Mouse (Mus musculus): ENCODE measurements around the gene Celsr2.

Gene Celsr2

GRCm38 (mm10) chr3:108378875-108379663 lies 36.3 kb downstream of the Celsr2 start:
- no peak for DNase-seq (ENCODE audit: low read depth)

DNA sequence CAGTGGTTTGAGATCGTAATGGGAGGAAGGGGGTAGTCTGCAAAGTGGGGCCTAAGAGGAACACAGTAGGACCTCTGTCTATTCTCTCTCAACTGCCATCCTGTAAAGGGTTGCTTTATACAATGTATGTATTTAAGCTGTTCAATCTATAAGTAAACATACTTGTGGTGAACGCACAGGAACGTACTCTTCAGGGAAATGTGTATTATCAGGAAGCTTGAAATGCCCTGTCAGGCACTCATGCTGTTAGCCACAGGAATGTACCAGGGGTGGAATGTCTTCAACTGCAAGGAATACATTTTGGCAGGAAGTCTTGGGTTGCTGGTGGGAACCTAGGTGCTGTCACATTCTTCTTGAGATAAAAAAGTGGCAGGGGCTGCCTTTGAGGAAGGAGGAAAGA lies 42.7 kb downstream of the Celsr2 start:
- no peak for DNase-seq (ENCODE audit: low read depth)

DNA sequence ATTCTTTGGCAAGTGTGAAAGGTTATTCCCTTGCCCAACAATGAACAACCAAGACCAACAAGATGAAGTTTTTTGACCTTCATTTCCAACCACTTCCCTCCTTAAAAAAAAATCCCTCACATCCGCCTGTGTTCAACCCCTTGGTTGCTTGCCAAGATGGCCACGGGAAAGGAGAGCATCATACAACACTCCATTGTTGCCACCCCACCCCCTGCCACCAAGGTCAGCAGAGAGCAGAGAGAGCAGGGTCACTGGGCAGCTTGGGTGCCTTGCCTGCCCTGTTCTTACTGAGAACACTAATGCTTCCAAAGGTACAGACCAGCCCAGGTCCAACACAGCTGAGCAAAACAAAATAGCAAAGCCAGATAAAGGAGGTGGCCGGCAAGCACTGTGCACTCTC lies 43.1 kb downstream of the Celsr2 start:
- DNase-seq (ENCODE audit: low read depth): no peak

- no peak for DNase-seq (ENCODE audit: low read depth)
Observed at GRCm38 (mm10) chr3:108368721-108369120, 46.6 kb downstream of the Celsr2 start.

DNA sequence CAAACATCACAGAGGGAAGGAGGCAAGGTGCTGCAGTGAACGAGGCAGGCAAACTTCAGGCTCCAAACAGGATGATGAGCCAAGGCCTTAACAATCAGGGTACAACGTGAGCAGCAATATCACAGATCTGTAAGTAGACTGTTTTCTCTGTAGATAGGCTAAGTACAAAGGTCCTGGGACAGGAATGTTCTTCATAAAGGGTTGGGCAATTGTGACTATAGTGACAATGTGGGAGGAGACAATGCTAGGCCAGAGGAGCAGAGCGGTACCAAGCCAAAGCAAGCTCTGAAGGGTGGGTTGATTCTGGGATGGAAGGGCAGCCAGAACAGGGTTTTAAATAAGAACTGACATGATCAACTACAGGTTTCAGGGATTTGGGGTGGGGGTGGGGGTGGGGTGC lies 47.5 kb downstream of the Celsr2 start:
- no peak for DNase-seq (ENCODE audit: low read depth)

DNA sequence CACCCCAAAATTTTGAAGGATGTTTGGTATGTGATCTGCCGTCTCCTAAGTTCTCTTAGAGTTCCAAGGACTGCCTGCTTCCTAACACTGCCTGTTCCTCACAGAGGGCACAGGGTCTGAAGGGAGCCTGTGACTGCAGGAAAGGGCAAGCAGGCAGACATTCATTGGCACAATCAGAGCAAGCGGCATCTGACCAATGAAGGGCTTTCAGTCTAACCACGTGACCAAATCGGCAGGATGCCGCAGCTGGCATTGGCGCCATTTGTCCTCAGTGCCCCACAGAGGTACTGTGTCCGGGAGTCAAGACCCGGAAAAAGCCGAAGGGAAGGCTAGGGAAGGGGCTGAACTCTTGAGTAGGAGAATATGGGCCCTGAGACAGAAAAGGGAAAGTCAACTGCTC lies 48.2 kb downstream of the Celsr2 start:
- no peak for DNase-seq (ENCODE audit: low read depth)

GRCm38 (mm10) chr3:108364270-108364995 lies 50.9 kb downstream of the Celsr2 start, which contains the start of gene Mybphl:
TSS of gene Mybphl (plus strand) at chr3:108364911.
- no peak for DNase-seq (ENCODE audit: low read depth)

DNA sequence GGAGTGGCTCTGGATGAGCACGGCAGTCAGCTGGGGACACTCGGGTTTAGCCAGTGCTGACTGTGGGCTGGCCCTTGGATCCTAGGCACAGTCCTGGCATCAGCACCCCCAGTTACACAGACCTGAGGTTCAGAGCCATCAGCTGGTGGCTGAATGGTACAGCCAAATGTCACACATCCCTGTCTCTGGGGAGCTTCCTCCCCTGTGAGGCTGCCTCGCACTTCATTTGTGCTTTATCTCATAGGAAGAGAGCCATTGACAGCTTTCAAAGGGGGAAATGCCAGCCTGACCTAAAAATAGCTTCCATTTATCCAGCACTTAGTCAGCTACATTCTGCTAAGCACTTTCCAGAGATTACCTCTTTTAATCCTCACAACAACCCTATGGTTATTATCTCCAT lies 51.7 kb downstream of the Celsr2 start:
- no peak for DNase-seq (ENCODE audit: low read depth)

GRCm38 (mm10) chr3:108360894-108361293 lies 54.5 kb downstream of the Celsr2 start:
- DNase-seq (ENCODE audit: low read depth): no peak

GRCm38 (mm10) chr3:108358445-108358844 lies 56.9 kb downstream of the Celsr2 start:
- DNase-seq (ENCODE audit: low read depth): no peak

DNA sequence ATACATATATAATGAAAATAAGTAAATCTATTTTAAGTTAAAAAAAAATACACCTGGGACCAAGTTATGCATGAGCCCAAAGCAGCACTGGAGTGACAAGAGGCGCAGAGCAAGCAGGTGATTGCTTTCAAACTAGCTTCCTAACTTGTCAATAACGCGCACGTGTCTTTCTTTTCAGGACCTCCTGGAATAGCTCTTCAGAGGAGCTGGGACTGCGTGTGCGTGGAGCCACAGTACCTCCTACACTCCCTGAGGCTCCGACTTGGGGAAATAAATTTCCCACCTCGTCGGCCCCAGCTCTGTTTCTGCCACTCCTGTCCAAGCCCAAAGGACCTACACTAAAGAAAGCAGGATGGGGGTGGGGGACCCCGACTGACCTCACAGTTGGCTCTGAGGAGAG lies 58.3 kb downstream of the Celsr2 start:
- no peak for DNase-seq (ENCODE audit: low read depth)

- no peak for DNase-seq (ENCODE audit: low read depth)
Observed at GRCm38 (mm10) chr3:108355245-108355644, 60.1 kb downstream of the Celsr2 start.

DNA sequence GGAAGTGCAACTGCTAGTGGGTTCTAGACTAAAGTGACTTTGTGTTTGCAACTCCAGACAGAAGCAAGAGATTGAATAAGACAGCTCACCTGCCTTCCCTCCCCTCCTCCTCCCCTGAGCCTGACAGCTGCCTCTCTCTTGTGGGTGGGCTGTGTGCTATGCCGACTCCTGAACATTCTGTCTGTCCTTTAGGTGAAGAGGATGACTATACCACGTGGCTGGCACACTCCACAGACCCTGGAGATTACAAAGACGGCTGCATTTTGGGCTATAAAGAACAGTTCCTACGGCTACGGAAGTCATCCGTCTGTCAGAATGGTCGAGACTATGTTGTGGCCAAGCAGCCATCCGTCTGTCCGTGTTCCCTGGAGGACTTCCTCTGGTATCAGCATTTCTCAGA lies 67.0 kb downstream of the Celsr2 start:
- no peak for DNase-seq (ENCODE audit: low read depth)

DNA sequence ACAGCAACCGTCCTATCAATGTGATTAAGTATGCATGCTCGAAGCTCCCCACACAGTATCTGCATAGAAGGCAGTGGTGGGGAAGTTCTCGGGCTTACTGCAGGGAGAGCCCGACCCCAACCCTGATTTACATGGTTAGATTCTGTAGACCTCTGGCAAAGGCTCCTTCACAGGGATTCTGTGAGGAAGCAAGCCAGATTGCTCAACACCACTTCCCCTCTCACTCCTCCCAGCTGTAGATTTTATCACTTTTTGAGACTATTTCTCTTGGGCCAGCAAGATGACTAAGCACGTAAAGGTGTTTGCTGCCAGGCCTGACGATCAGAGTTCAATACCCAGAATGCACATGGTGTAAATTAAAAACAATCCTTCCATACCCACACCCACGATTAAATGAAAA lies 69.5 kb downstream of the Celsr2 start:
- no peak for DNase-seq (ENCODE audit: low read depth)

- DNase-seq (ENCODE audit: low read depth): no peak
Observed at GRCm38 (mm10) chr3:108342185-108342584, 73.2 kb downstream of the Celsr2 start.

DNA sequence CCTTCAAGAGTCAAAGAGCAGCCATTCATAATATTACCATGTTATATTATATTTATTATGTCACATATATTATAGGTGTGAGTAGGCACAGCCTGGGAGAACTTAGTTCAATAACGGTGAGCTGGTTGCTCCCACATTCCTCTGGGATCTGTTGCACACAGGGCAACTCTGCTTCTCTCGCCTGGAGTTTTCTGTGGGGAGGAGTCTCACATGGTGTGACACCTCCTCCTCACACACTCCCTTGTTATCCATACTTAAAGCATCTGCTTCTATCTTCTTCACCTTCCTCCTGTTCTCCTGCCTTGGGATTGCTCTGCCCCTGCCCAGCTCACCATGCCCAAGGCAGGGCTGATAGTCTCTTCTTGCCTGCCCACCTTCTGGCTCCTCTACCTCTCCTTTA lies 74.3 kb downstream of the Celsr2 start:
- DNase-seq (ENCODE audit: low read depth): no peak

Data from naive thymus-derived CD4-positive, alpha-beta T cell, adult 2 months (primary cell).